Mouse (Mus musculus) frontal cortex, postnatal 25 days (tissue): Measurements from ENCODE around the gene H2-Ab1.

Experiments used
- DNase-seq, 2 experiments: peaks; one replicate each; pipeline ENCODE4 v3.0.0; 2022; ENCODE audit warnings: low spot score in 2 of 2

H2-Ab1 gene

GRCm38 (mm10) chr17:34281836-34282235, 24.3 kb downstream of the H2-Ab1 start:
- no peak for DNase-seq

- no peak for DNase-seq
Measured at GRCm38 (mm10) chr17:34285371-34285770, 27.9 kb downstream of the H2-Ab1 start.

- DNase-seq = no peak
Measured at GRCm38 (mm10) chr17:34285848-34286247, 28.4 kb downstream of the H2-Ab1 start.

GRCm38 (mm10) chr17:34286501-34286900, 29.0 kb downstream of the H2-Ab1 start:
- no peak for DNase-seq

GRCm38 (mm10) chr17:34286999-34287398, 29.5 kb downstream of the H2-Ab1 start:
- DNase-seq = no peak

- peak; percentile 60 to 78 for DNase-seq
Measured at GRCm38 (mm10) chr17:34287648-34288047, 30.2 kb downstream of the H2-Ab1 start, which contains the start of gene H2-Aa. Gene H2-Aa (minus strand): TSS chr17:34287823.

- no peak for DNase-seq
Measured at GRCm38 (mm10) chr17:34288131-34288530, 30.6 kb downstream of the H2-Ab1 start.

GRCm38 (mm10) chr17:34291609-34292008, 34.1 kb downstream of the H2-Ab1 start:
- peak; percentile 71 to 72 for DNase-seq

- no peak for DNase-seq
Measured at GRCm38 (mm10) chr17:34292570-34292969, 35.1 kb downstream of the H2-Ab1 start.

- DNase-seq = no peak
Measured at GRCm38 (mm10) chr17:34293533-34293932, 36.0 kb downstream of the H2-Ab1 start.

- DNase-seq = no peak
Measured at GRCm38 (mm10) chr17:34294249-34294648, 36.8 kb downstream of the H2-Ab1 start.

- DNase-seq = no peak
Measured at GRCm38 (mm10) chr17:34295307-34295706, 37.8 kb downstream of the H2-Ab1 start.

GRCm38 (mm10) chr17:34295891-34296794, 38.7 kb downstream of the H2-Ab1 start:
- peak in 1 of 2 experiments; percentile 26 for DNase-seq

- no peak for DNase-seq
Measured at GRCm38 (mm10) chr17:34299356-34299755, 41.9 kb downstream of the H2-Ab1 start.

GRCm38 (mm10) chr17:34300071-34300470, 42.6 kb downstream of the H2-Ab1 start:
- no peak for DNase-seq

GRCm38 (mm10) chr17:34300691-34301566, 43.4 kb downstream of the H2-Ab1 start:
- DNase-seq = no peak

- no peak for DNase-seq
Measured at GRCm38 (mm10) chr17:34301670-34302190, 44.2 kb downstream of the H2-Ab1 start.

- no peak for DNase-seq
Measured at GRCm38 (mm10) chr17:34303789-34304188, 46.3 kb downstream of the H2-Ab1 start.

- DNase-seq = peak in 1 of 2 experiments; percentile 55
Measured at GRCm38 (mm10) chr17:34304751-34305150, 47.3 kb downstream of the H2-Ab1 start.

- DNase-seq = peak; percentile 82 to 88
Measured at GRCm38 (mm10) chr17:34305380-34306030, 48.0 kb downstream of the H2-Ab1 start, which contains the start of gene H2-Eb1. Gene H2-Eb1 (plus strand): TSS chr17:34305867.

GRCm38 (mm10) chr17:34306407-34306806, 48.9 kb downstream of the H2-Ab1 start:
- DNase-seq = no peak
